Mouse (Mus musculus) limb, embryonic 14.5 days (tissue): ENCODE data around the gene Mapkapk2. TPM values are rescaled to one million over a fixed set of nuclear protein-coding genes. Genes with fewer than 3 reads are reported as not detected.

Experiments
- ATAC-seq: fragments of 200-750 bp; cut with Nextera tagmentation; 2 replicates; pipeline ENCODE4 v1.8.0; 2017; ENCODE audit warnings: low read depth, moderate number of reproducible peaks, moderate TSS enrichment; ENCODE audit not compliant: low FRiP score
- DNase-seq: peaks from one replicate; pipeline ENCODE4 v3.0.0-alpha.2; 2015; ENCODE audit warnings: low spot score
- H3K27ac ChIP-seq: fragments of 300-500 bp; sonication (generic); replicated peaks from 2 replicates; pipeline ENCODE4 v1.5.1; 2014; ENCODE audit warnings: low read depth, mild to moderate bottlenecking, low read length, moderate library complexity, mixed read lengths
- H3K27me3 ChIP-seq: fragments of 300-500 bp; sonication (generic); 2 replicates; pipeline ENCODE4 v1.6.1; 2014; ENCODE audit warnings: low read length, mixed read lengths; ENCODE audit not compliant: control insufficient read depth, insufficient read depth
- H3K36me3 ChIP-seq: fragments of 300-500 bp; sonication (generic); 2 replicates; pipeline ENCODE4 v1.6.1; 2014; ENCODE audit warnings: mild to moderate bottlenecking, low read length, moderate library complexity, mixed read lengths; ENCODE audit not compliant: control insufficient read depth, insufficient read depth
- H3K4me1 ChIP-seq: fragments of 300-500 bp; sonication (generic); 2 replicates; pipeline ENCODE4 v1.6.1; 2014; ENCODE audit warnings: antibody characterized with exemption, low read length, mixed read lengths; ENCODE audit not compliant: control insufficient read depth, insufficient read depth
- H3K4me2 ChIP-seq: fragments of 300-500 bp; sonication (generic); replicated peaks from 2 replicates; pipeline ENCODE4 v1.6.1; 2014; ENCODE audit warnings: low read depth, mild to moderate bottlenecking, low read length, moderate library complexity; ENCODE audit not compliant: severe bottlenecking
- H3K4me3 ChIP-seq: fragments of 300-500 bp; sonication (generic); replicated peaks from 2 replicates; pipeline ENCODE4 v1.5.1; 2014; ENCODE audit warnings: low read length
- H3K9ac ChIP-seq: fragments of 300-500 bp; sonication (generic); 2 replicates; pipeline ENCODE4 v1.6.1; 2014; ENCODE audit warnings: mild to moderate bottlenecking, low read depth, low read length, moderate library complexity; ENCODE audit not compliant: severe bottlenecking
- H3K9me3 ChIP-seq: fragments of 300-500 bp; sonication (generic); 2 replicates; pipeline ENCODE4 v1.6.1; 2016; ENCODE audit warnings: low read length; ENCODE audit not compliant: control insufficient read depth
- POLR2A ChIP-seq: fragments of 200-500 bp; IDR thresholded peaks from 2 replicates; pipeline ENCODE4 v1.8.0; 2012; ENCODE audit warnings: inconsistent platforms, mild to moderate bottlenecking, moderate library complexity, borderline replicate concordance; ENCODE audit not compliant: insufficient read depth, insufficient read length; ENCODE audit errors: extremely low read depth
- WGBS: fragments of 180-500 bp; shearing (Covaris S2); extraction: QIAGEN DNeasy Blood & Tissue Kit; methylation state at CpG from one replicate; pipeline ENCODE4 v1.1.7; 2014; 5-methylcytosine and 5-hydroxymethylcytosine counted together
- polyA plus RNA-seq, 2 experiments: library from polyadenylated mRNA; depleted of rRNA in 1 of 2; stranded (reverse) in 1 of 2; unstranded in 1 of 2; fragments of >200 nt; fragmentation: Nextera tagmentation in 1 of 2; extraction: Ambion mirVana in 1 of 2; gene quantifications; 2 replicates each; pipeline versions ENCODE4 v1.2.1 to v1.2.3; 2012 to 2014

The Mapkapk2 gene
- polyA plus RNA-seq, 2 experiments = 49.9 to 60.9 TPM

GRCm38 (mm10) chr1:131042263-131042662 lies 55.4 kb downstream of the Mapkapk2 start:
- no peak overlapping the region for H3K4me2 ChIP-seq
- no peak for ATAC-seq
- no peak for TF ChIP-seq POLR2A
- H3K4me3 ChIP-seq = no peak overlapping the region
- H3K36me3 ChIP-seq = no peaks in the 10 kb centered on the region
- H3K9me3 ChIP-seq = no peaks in the 10 kb centered on the region
- H3K4me1 ChIP-seq = no peaks in the 10 kb centered on the region
- no peaks in the 10 kb centered on the region for H3K27me3 ChIP-seq
- 75% methylated on average over 2 of the region's 2 CpGs for WGBS
- no peak overlapping the region for H3K27ac ChIP-seq
- DNase-seq = no peak
- no peak overlapping the region for H3K9ac ChIP-seq

DNA sequence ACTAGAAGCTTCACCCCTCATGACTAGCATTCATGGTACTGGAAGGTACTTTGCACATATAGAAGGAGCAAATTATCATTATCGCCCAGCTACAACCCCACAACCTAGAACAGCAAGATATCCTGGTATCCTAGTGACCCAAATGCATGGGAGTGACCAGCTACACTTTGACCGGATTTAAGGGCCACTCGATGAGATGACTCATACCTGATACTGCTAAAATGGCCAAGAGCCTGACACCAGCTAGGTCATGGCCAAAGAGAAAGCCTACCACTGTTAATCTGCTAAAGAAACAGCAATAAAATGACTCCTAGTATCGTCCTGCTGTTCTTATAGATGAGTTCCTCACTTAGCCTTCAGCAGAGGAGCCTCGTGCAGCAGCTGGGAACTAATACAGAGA lies 58.1 kb downstream of the Mapkapk2 start:
- no peaks in the 10 kb centered on the region for H3K4me1 ChIP-seq
- no peak for DNase-seq
- no peak overlapping the region for H3K27ac ChIP-seq
- no peak overlapping the region for H3K4me3 ChIP-seq
- no peaks in the 10 kb centered on the region for H3K27me3 ChIP-seq
- ATAC-seq = no peak
- WGBS = 93% methylated on average over 5 of the region's 5 CpGs
- H3K4me2 ChIP-seq = no peak overlapping the region
- H3K9ac ChIP-seq = no peak overlapping the region
- H3K9me3 ChIP-seq = no peaks in the 10 kb centered on the region
- H3K36me3 ChIP-seq = no peaks in the 10 kb centered on the region
- TF ChIP-seq POLR2A = no peak

DNA sequence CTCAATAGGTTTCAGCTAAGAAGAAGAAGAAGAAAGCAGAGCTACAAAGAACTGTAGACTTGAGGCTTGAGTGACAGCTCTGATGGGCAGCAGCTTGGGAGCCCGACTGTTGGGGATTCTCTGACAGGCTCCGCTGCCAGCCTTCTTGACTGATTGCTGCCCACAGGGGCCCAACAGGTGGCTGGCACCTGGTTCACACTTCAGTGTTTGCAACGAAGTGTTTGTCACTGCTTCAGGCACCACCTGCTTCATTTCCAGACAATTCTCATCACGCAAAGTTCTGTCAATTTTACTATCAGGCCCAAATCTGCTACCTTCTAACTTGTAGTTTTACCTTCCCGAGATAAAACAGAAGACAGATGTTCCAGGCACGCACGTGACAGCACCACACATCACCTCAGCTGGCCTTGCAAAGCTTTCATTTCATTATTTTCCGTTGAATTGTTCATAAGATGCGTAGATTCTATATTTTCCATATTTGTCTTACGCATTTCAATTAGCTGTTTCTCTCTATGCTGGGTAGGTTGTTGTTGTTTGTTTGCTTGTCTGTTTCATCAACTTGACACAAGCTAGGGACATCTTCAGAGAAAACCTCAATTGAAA lies 59.1 kb downstream of the Mapkapk2 start:
- Histone ChIP-seq H3K4me3 (no peak overlapping the region), H3K36me3 (no peaks in the 10 kb centered on the region)

GRCm38 (mm10) chr1:131038001-131038400 lies 59.6 kb downstream of the Mapkapk2 start:
- Histone ChIP-seq H3K4me3 (no peak overlapping the region), H3K4me2 (no peak overlapping the region), H3K27me3 (no peaks in the 10 kb centered on the region), H3K9ac (no peak overlapping the region), H3K4me1 (no peaks in the 10 kb centered on the region), H3K27ac (no peak overlapping the region), H3K36me3 (no peaks in the 10 kb centered on the region), H3K9me3 (no peaks in the 10 kb centered on the region)
- DNase-seq (no peak), ATAC-seq (no peak)
- no peak for TF ChIP-seq POLR2A
- WGBS = 86% methylated on average over 5 of the region's 5 CpGs

More for the DNA sequence above, 59.1 kb downstream of the Mapkapk2 start:
- Histone ChIP-seq H3K27me3 (no peaks in the 10 kb centered on the region), H3K27ac (no peak overlapping the region), H3K9me3 (no peaks in the 10 kb centered on the region), H3K4me2 (no peak overlapping the region), H3K9ac (no peak overlapping the region), H3K4me1 (no peaks in the 10 kb centered on the region)
- DNase-seq (no peak), ATAC-seq (no peak)
- 76% methylated on average over 10 of the region's 10 CpGs for WGBS
- no peak for TF ChIP-seq POLR2A

- peaks cover 7% of the 10 kb centered on the region; the same call in 1 of the 2 replicates for H3K4me1 ChIP-seq
- H3K9me3 ChIP-seq = no peaks in the 10 kb centered on the region
- no peak overlapping the region for H3K4me3 ChIP-seq
- H3K27ac ChIP-seq = no peak overlapping the region
- DNase-seq (no peak), ATAC-seq (no peak)
- TF ChIP-seq POLR2A = no peak
- no peak overlapping the region for H3K9ac ChIP-seq
- no peak overlapping the region for H3K4me2 ChIP-seq
- 8% methylated on average over 3 of the region's 3 CpGs for WGBS
- H3K27me3 ChIP-seq = no peaks in the 10 kb centered on the region
- no peaks in the 10 kb centered on the region for H3K36me3 ChIP-seq
Observed at GRCm38 (mm10) chr1:131031267-131031666, 66.4 kb downstream of the Mapkapk2 start.
